Mouse (Mus musculus) kidney, embryonic 16.5 days (tissue): ENCODE measurements around the gene Ttll13. TPM values are rescaled to one million over a fixed set of nuclear protein-coding genes. Genes with fewer than 3 reads are reported as not detected.

Experiments used
- ATAC-seq: fragments of 200-750 bp; cut with Nextera tagmentation; 2 replicates; pipeline ENCODE4 v1.8.0; 2017; ENCODE audit warnings: moderate TSS enrichment; ENCODE audit not compliant: low FRiP score, low TSS enrichment
- H3K27ac ChIP-seq: fragments of 300-500 bp; sonication (generic); 2 replicates; pipeline ENCODE4 v1.5.1; 2014; ENCODE audit warnings: low read length
- H3K27me3 ChIP-seq: fragments of 300-500 bp; sonication (generic); 2 replicates; pipeline ENCODE4 v1.6.1; 2014; ENCODE audit warnings: low read length, control low read depth, mixed read lengths; ENCODE audit not compliant: insufficient read depth
- H3K36me3 ChIP-seq: fragments of 300-500 bp; sonication (generic); 2 replicates; pipeline ENCODE4 v1.6.1; 2014; ENCODE audit warnings: low read length, control low read depth, mixed read lengths; ENCODE audit not compliant: insufficient read depth
- H3K4me1 ChIP-seq: fragments of 300-500 bp; sonication (generic); 2 replicates; pipeline ENCODE4 v1.6.1; 2014; ENCODE audit warnings: low read length, control low read depth, mixed read lengths; ENCODE audit not compliant: insufficient read depth
- H3K4me2 ChIP-seq: fragments of 300-500 bp; sonication (generic); replicated peaks from 2 replicates; pipeline ENCODE4 v1.6.1; 2014; ENCODE audit warnings: low read depth, low read length
- H3K4me3 ChIP-seq: fragments of 300-500 bp; sonication (generic); 2 replicates; pipeline ENCODE4 v1.5.1; 2014; ENCODE audit warnings: mild to moderate bottlenecking, low read length
- H3K9ac ChIP-seq: fragments of 300-500 bp; sonication (generic); replicated peaks from 2 replicates; pipeline ENCODE4 v1.6.1; 2014; ENCODE audit warnings: low read length
- H3K9me3 ChIP-seq: fragments of 300-500 bp; sonication (generic); 2 replicates; pipeline ENCODE4 v1.6.1; 2016; ENCODE audit warnings: low read length, control low read depth
- WGBS: fragments of 180-500 bp; shearing (Covaris S2); extraction: QIAGEN DNeasy Blood & Tissue Kit; methylation state at CpG from one replicate; pipeline ENCODE4 v1.1.7; 2014; 5-methylcytosine and 5-hydroxymethylcytosine counted together
- polyA plus RNA-seq: library from polyadenylated mRNA; unstranded; fragments of >200 nt; fragmentation: Nextera tagmentation; extraction: Ambion mirVana; gene quantifications from 2 replicates; pipeline ENCODE4 v1.2.1, GENCODE M21; 2015

Ttll13 gene
- polyA plus RNA-seq, 1 experiment from 2014 or later, result 1.4 TPM

DNA sequence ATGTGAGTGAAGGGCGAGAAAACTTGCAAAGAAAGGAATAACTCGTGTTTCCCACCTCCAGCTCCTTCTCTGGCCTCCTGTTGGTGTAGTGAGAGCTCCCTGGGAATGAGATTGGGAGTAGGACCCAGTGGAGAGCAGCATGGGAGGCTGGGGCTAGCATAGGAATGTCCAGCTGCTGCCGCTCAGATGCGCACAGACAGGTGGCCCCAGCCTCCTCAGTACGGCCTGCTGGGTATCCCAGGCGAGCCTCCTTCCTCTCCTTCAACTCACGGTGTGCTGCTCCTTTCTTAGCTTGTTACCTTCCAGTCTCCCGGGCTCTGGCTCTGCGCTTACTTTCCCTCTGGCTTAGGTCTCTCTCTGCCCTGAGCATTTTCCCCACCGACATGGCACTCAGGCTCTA, 33.9 kb downstream of the Ttll13 start:
- H3K9me3 ChIP-seq, result peaks cover 3% of the 10 kb centered on the region; the same call in 1 of the 2 replicates
- H3K27ac ChIP-seq, result no peak overlapping the region
- no peaks in the 10 kb centered on the region for H3K4me1 ChIP-seq
- no peak overlapping the region for H3K9ac ChIP-seq
- peaks cover 52% of the 10 kb centered on the region for H3K36me3 ChIP-seq
- WGBS, result 75% methylated on average over 10 of the region's 10 CpGs
- ATAC-seq, result no peak
- H3K27me3 ChIP-seq, result no peaks in the 10 kb centered on the region
- no peak overlapping the region for H3K4me3 ChIP-seq
- no peak overlapping the region for H3K4me2 ChIP-seq

DNA sequence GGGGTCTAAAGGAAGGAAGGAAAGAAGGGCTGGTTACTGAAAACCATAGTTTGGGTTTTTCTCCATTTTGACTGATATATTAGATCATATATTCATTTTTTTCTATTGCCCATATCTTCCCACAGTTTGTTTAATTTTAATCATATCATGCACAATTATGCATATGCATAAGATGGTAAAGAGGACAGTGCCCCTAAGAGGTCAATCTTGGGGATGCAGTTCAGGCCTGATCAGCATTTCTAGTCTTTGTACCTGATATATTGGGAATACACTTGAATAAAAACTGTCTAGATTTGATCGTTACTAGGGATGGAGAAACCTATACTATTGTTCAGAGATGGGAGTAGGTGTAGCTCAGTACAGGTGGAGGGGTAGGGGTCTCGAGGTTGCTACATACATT, 34.8 kb downstream of the Ttll13 start:
- 92% methylated on average over 2 of the region's 2 CpGs for WGBS

DNA sequence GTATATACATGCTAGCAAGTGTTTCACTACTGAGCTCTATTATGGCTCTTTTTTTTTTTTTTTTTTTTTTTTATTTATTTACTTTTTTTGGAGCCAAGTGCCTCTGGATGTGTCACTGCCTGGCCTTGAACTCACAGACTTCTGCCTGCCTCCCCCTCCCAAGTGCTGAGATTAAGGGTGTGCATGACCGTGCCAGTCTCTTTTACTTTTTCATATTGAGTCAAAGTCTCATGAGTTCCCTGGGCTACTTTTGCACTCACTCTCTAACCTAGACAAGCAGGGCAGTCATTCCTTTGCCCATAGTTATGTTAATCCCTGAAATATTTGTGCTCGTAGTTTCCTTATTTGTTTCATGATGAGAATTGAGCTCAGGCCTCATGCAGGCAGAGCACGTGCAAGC, 35.5 kb downstream of the Ttll13 start:
- H3K36me3 ChIP-seq, result peaks cover 49% of the 10 kb centered on the region
- H3K9ac ChIP-seq, result no peak overlapping the region
- 88% methylated on average over 3 of the region's 3 CpGs for WGBS
- no peak overlapping the region for H3K4me3 ChIP-seq
- no peaks in the 10 kb centered on the region for H3K9me3 ChIP-seq
- ATAC-seq, result no peak
- H3K4me2 ChIP-seq, result no peak overlapping the region
- H3K4me1 ChIP-seq, result no peaks in the 10 kb centered on the region
- no peak overlapping the region for H3K27ac ChIP-seq
- H3K27me3 ChIP-seq, result no peaks in the 10 kb centered on the region

More for the DNA sequence above, 34.8 kb downstream of the Ttll13 start:
- ATAC-seq, result no peak
- Histone ChIP-seq H3K4me3 (no peak overlapping the region), H3K9me3 (no peaks in the 10 kb centered on the region), H3K27me3 (no peaks in the 10 kb centered on the region), H3K9ac (no peak overlapping the region), H3K27ac (no peak overlapping the region), H3K36me3 (peaks cover 54% of the 10 kb centered on the region), H3K4me2 (no peak overlapping the region), H3K4me1 (no peaks in the 10 kb centered on the region)

DNA sequence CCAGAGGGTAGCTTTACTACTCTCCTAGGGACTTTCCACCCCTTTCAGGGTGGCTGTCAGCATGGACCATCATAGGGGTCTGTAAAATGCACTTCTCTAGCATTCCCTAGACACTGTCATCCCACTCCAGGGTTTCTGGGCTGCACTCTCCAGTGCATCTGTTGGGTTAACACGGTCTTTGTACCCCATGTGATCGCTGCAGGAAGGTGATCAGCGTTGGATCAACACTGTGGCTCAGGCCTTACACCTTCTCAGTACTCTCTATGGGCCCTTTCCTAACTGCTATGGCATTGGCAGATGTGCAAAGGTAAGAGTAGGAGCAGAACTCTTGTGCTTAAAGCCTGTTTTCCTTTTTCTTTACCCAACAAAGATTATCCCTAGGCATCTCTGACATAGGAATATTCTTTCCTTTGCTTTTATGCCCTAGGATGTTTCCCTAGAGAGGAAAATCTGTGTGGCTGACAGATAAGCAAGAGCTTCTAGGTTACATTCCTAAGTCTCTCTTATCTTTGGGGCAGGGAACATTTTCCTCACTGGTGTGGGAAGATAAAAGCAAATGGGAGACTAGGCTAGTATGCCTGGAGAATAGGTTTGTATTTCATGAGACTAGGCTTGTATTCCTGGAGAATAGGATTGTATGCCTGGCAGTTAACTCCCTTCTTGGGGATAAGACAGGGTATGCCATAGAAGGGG, 37.2 kb downstream of the Ttll13 start:
- ATAC-seq, result no peak
- H3K36me3 ChIP-seq, result peaks cover 59% of the 10 kb centered on the region
- H3K27me3 ChIP-seq, result no peaks in the 10 kb centered on the region

DNA sequence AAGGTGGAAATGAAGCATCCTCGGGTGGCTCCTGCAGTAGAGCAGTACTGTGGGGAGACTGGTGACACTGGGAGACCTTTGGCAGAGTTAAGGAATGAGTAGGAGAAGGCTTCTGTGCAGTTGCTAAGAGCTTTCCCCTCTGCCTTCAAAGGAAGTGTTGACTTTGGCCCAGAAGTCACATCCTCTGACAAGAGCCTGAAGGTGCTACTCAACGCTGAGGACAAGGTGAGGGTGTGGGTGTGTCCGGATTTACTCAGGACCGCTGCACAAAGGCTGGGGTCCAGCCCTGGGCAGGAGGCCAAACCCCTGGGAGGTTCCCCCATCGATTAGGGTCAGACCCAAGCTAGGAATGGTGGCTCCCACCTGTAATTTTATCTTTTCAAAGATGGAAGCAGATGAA, 38.2 kb downstream of the Ttll13 start:
- no peaks in the 10 kb centered on the region for H3K27me3 ChIP-seq
- no peak for ATAC-seq
- H3K4me1 ChIP-seq, result no peaks in the 10 kb centered on the region
- no peak overlapping the region for H3K27ac ChIP-seq
- no peak overlapping the region for H3K4me3 ChIP-seq
- no peak overlapping the region for H3K9ac ChIP-seq
- peaks cover 56% of the 10 kb centered on the region for H3K36me3 ChIP-seq
- H3K4me2 ChIP-seq, result no peak overlapping the region
- 88% methylated on average over 5 of the region's 5 CpGs for WGBS
- H3K9me3 ChIP-seq, result no peaks in the 10 kb centered on the region

More for the DNA sequence above, 37.2 kb downstream of the Ttll13 start:
- no peak overlapping the region for H3K4me2 ChIP-seq
- no peaks in the 10 kb centered on the region for H3K4me1 ChIP-seq
- no peak overlapping the region for H3K9ac ChIP-seq
- H3K27ac ChIP-seq, result no peak overlapping the region
- no peaks in the 10 kb centered on the region for H3K9me3 ChIP-seq
- no peak overlapping the region for H3K4me3 ChIP-seq
- WGBS, result 91% methylated on average over 3 of the region's 3 CpGs

DNA sequence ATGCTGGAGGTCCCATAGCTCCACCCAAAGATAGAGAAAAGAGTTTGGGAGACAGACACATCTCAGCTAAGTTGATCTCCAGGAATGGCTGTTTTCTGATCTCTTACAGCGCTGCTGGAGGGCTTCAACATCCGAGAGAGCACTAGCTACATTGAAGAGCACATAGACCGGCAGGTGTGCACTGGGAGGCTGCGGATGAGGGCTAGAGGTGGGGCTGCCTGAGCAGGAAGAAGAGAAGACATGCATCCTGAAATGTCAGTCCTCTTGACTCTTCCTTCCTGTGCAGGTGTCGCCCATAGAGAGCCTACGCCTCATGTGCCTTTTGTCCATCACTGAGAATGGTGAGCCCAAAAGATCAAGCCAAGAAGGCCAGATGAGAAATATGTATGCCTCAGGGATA, 39.5 kb downstream of the Ttll13 start:
- no peak overlapping the region for H3K4me2 ChIP-seq
- no peak overlapping the region for H3K9ac ChIP-seq
- H3K9me3 ChIP-seq, result no peaks in the 10 kb centered on the region
- no peaks in the 10 kb centered on the region for H3K27me3 ChIP-seq
- H3K36me3 ChIP-seq, result peaks cover 50% of the 10 kb centered on the region
- H3K4me1 ChIP-seq, result no peaks in the 10 kb centered on the region
- no peak overlapping the region for H3K27ac ChIP-seq
- WGBS, result 96% methylated on average over 6 of the region's 6 CpGs
- ATAC-seq, result no peak
- no peak overlapping the region for H3K4me3 ChIP-seq

DNA sequence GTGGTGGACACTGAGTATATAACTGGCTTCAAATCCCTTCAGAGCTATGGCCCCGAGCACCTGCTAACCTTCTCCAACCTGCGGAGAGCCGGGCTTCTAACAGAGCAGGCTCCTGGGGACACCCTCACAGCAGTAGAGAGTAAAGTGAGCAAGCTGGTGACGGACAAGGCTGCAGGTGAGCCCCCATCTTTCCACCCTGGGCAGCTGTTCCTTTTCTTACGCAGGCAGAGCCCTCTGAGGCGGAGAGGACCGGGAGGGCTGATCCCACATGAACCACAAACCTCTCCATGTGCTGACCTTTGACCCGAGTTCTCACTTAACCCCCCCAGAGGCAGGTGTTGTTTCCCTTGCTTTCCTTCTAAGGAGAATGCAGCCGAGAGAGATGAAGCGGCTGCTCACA, 41.6 kb downstream of the Ttll13 start:
- H3K4me3 ChIP-seq, result no peak overlapping the region
- no peaks in the 10 kb centered on the region for H3K9me3 ChIP-seq
- no peak overlapping the region for H3K27ac ChIP-seq
- H3K4me1 ChIP-seq, result no peaks in the 10 kb centered on the region
- H3K36me3 ChIP-seq, result peaks cover 50% of the 10 kb centered on the region
- no peak for ATAC-seq
- H3K4me2 ChIP-seq, result no peak overlapping the region
- H3K9ac ChIP-seq, result no peak overlapping the region
- no peaks in the 10 kb centered on the region for H3K27me3 ChIP-seq
- WGBS, result 74% methylated on average over 10 of the region's 10 CpGs

DNA sequence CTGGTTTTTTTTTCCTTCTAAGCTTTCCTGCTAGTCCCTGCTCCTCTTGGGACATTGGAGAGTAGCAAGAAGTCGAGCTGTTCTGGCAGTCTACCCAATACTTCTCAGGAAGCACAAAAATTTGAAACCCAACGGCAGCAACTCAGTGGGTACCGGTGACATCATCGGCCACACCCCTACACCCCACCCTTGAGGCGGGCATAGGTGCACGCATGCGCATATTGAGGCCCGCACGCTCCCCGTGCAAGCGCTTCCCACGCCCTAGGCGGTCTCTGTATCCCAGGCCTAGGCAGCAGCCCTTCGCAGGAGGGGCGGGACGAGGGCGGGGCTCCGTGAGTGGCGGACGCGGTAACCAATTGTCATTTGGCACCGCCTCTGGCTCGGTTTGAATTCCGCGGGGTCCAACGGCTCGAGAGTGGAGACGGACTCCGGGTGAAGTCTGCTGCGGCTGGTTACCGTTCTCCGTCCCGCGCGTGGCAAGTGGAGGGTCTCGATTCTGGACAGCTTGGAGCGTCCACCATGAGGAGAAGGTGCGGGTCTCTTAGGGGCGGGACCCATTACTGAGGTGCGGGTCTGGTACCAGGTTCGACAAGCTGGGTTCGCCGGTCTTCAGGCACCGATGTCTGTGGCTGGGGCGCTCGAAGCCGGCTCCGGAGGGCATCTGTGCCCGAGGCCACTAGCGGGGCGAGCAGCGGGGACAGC, 48.0 kb downstream of the Ttll13 start, which contains the start of gene Prc1:
Prc1 (plus strand) TSS at position 389 of the 702 bp plus-strand sequence.
- under 1% methylated on average over 52 of the region's 52 CpGs for WGBS
- Histone ChIP-seq H3K9ac (peak within 1 kb of the TSS; percentile 84), H3K9me3 (no peaks in the 10 kb centered on the region), H3K4me1 (peaks cover 28% of the 10 kb centered on the region), H3K27ac (peak within 1 kb of the TSS; percentile 88), H3K36me3 (peaks cover 14% of the 10 kb centered on the region; the same call in 1 of the 2 replicates), H3K4me2 (peak within 1 kb of the TSS; percentile 71), H3K27me3 (no peaks in the 10 kb centered on the region), H3K4me3 (peak within 1 kb of the TSS; percentile 79)
- peak; percentile 100 for ATAC-seq

DNA sequence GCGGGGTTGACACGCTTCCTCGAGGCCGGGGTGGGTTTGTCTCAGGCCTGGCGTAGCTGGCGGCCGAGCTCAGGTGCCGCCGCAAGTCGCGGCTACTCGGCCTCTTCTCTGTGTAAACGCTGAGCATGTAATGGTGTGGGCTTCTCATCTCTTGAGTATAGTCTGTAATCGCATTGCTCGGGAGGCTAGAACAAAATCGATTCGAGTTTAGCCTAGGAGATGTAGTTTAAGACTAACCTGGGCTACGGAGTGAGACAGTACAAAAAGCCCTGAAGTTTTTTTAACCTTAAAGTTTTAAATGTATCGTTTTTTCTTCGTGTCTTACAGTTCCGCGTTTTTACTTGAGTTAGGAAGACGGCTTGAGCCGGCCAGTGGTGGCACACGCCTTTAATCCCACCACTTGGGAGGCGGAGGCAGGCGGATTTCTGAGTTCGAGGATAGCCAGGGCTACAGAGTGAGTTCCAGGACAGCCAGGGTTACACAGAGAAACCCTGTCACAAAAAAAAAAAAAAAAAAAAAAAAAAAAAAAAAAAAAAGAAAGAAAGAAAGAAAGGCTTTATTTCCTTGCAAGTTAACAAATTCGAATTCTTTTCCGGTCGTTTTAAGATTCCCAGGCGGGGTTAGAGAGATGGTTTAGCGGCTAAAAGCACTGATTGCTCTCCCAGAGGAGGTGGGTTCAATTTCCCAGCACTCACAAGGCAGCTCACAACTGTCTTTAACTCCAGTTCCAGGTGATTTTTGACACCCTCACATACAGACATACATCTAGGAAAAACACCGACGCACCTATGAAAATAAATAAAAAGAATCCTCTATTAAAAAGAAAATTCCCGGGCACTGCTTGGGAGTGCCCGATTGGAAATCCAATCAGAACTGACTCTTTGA, 48.8 kb downstream of the Ttll13 start:
- Histone ChIP-seq H3K27me3 (no peaks in the 10 kb centered on the region), H3K4me3 (peak overlapping the region; percentile 79), H3K4me1 (peaks cover 28% of the 10 kb centered on the region), H3K36me3 (peaks cover 13% of the 10 kb centered on the region; the same call in 1 of the 2 replicates), H3K27ac (peak overlapping the region; percentile 74), H3K9ac (peak overlapping the region; percentile 84), H3K9me3 (no peaks in the 10 kb centered on the region), H3K4me2 (peak overlapping the region; percentile 71)
- peak; percentile 49; the same call in 1 of the 2 replicates for ATAC-seq
- 7% methylated on average over 37 of the region's 37 CpGs for WGBS
